Mouse (Mus musculus) lung, adult 2 months (tissue): ENCODE data around the gene Dnah3. TPM values are rescaled to one million over a fixed set of nuclear protein-coding genes. Genes with fewer than 3 reads are reported as not detected.

ENCODE experiments used
- DNase-seq: peaks from one replicate; pipeline ENCODE4 v3.0.0; 2022
- H3K4me1 ChIP-seq: fragments of 200-500 bp; 2 replicates; pipeline ENCODE4 v1.6.1; 2011; ENCODE audit warnings: low read length; ENCODE audit not compliant: control insufficient read depth, insufficient read depth
- H3K4me3 ChIP-seq: fragments of 200-500 bp; replicated peaks from 2 replicates; pipeline ENCODE3; 2011; ENCODE audit warnings: low read depth, mild to moderate bottlenecking, control low read depth, low read length; ENCODE audit errors: extremely low read depth
- CTCF ChIP-seq: fragments of 200-500 bp; IDR thresholded peaks from 2 replicates; pipeline ENCODE4 v1.5.1; 2011; ENCODE audit warnings: mild to moderate bottlenecking, low read length, control low read depth; ENCODE audit not compliant: insufficient read depth
- POLR2A ChIP-seq: fragments of 200-500 bp; IDR thresholded peaks from 2 replicates; pipeline ENCODE4 v1.6.1; 2011; ENCODE audit warnings: low read depth, mild to moderate bottlenecking, control low read depth, low read length, borderline replicate concordance; ENCODE audit errors: extremely low read depth
- WGBS: fragments of 180-500 bp; shearing (Covaris S2); methylation state at CpG from one replicate; pipeline ENCODE4 v1.1.7; 2018; 5-methylcytosine and 5-hydroxymethylcytosine counted together
- polyA plus RNA-seq: library from polyadenylated mRNA; depleted of rRNA; stranded (reverse); fragments of >200 nt; gene quantifications from 2 replicates; pipeline ENCODE4 v1.2.3, GENCODE M21; 2012; rRNA removed

Gene Dnah3
- polyA plus RNA-seq, result 5.4 and 7.6 TPM in 2 replicates

DNA sequence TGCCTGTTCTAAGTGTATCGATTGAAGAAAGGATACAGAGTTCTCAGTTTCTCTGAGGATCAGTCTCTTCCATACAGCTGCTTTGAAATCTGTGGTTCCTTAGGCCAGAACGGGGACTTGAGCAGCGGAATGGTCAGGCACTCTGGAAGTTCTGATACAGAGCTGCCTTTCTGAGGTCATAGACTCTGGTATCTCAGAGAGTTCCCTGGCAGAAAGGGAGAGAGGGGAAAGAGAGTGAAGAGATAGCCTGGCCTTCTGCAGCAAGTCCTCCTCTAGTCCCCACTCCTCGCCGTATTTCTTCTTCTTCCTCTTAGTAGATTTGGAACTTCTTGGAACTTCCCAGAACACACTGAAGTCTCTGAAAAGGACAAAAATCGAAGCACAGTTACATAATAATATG is at the start of gene Dnah3:
Gene Dnah3, minus strand, starts transcription at position 101 of the 400 bp plus-strand sequence.
- no peak for DNase-seq
- Histone ChIP-seq H3K4me3 (no peak within 1 kb of the TSS), H3K4me1 (no peaks in the 10 kb centered on the region; the same call in none of the 2 replicates)
- TF ChIP-seq CTCF (no peak), POLR2A (no peak)
- WGBS, result 77% methylated on average over 6 of the region's 6 CpGs

GRCm38 (mm10) chr7:120142743-120143142 is 47.7 kb upstream of the Dnah3 start:
- DNase-seq, result no peak
- no peak overlapping the region for H3K4me3 ChIP-seq

GRCm38 (mm10) chr7:120128951-120129350 is 33.9 kb upstream of the Dnah3 start:
- 57% methylated on average over 4 of the region's 4 CpGs for WGBS
- Histone ChIP-seq H3K4me3 (no peak overlapping the region), H3K4me1 (peaks cover 4% of the 10 kb centered on the region; the same call in 1 of the 2 replicates)
- no peak for TF ChIP-seq POLR2A
- no peak for DNase-seq

More at GRCm38 (mm10) chr7:120142743-120143142, 47.7 kb upstream of the Dnah3 start:
- whole genome bisulfite sequencing, result 75% methylated on average over 1 of the region's 1 CpGs
- H3K4me1 ChIP-seq, result no peaks in the 10 kb centered on the region
- no peak for TF ChIP-seq POLR2A
- no peak for TF ChIP-seq CTCF

- TF ChIP-seq POLR2A, result no peak
- no peak for TF ChIP-seq CTCF
- WGBS, result 72% methylated on average over 4 of the region's 4 CpGs
- DNase-seq, result no peak
Measured at GRCm38 (mm10) chr7:120127686-120128059, 32.6 kb upstream of the Dnah3 start.

DNA sequence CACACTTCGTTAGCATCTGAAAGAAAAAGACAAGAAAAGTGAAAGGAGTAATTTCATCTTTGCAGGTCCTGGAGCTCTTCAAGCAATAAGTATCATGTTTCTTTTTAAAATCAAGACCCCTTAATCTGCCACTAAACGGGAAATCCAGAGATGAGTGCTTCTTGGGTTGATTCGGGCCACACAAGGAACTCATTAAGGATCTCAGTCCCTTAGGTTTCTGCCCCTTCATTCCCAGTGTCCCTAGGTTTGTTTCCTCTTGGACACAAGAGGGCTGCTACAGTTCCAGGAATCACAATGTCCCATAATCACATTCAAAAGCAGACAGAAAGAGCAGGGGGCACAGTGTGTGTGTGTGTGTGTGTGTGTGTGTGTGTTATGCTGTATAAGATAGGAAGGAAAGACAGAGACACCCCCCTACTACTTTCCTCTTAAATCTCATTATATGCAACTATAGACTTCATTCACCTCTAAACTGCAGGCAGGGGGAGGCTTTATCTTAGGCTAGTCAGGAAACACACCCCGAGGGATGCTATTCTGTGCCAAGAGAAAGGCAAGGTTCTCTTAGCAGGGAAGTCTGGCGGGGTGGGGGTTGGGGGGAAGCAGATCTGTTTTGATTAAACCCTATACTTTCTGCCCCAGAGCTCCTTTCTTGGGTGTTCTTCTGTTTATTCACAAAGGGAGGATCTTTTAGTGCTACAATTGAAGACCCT is 32.1 kb upstream of the Dnah3 start:
- no peak for TF ChIP-seq CTCF
- no peak for TF ChIP-seq POLR2A
- WGBS, result 47% methylated on average over 5 of the region's 5 CpGs

More at GRCm38 (mm10) chr7:120127686-120128059, 32.6 kb upstream of the Dnah3 start:
- Histone ChIP-seq H3K4me3 (no peak overlapping the region), H3K4me1 (peaks cover 10% of the 10 kb centered on the region; the same call in 1 of the 2 replicates)

DNA sequence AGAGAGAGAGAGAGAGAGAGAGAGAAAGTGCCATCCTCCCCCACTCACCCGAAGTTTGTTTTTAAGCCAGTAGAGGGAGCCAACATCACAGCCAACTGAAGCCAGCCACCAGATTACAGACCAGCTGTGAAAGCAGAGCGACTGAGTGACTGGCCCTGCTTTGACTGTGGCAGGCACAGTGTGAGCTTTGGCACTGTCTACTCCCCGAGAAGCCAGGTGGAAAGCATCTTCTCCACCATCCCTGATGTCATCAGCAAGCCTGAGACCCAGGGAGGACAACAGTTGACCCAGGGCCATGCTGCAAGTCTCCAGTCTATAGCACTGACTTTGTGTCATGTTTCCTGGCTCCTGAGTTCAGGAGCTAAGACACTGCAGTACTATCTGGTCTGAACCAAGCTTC is 29.8 kb upstream of the Dnah3 start:
- WGBS, result 10% methylated on average over 3 of the region's 3 CpGs
- peak; percentile 80 for TF ChIP-seq CTCF
- no peak for TF ChIP-seq POLR2A
- DNase-seq, result peak; percentile 67
- no peak overlapping the region for H3K4me3 ChIP-seq
- peaks cover 10% of the 10 kb centered on the region; the same call in 1 of the 2 replicates for H3K4me1 ChIP-seq

More for the DNA sequence above, 32.1 kb upstream of the Dnah3 start:
- H3K4me1 ChIP-seq, result peaks cover 10% of the 10 kb centered on the region; the same call in 1 of the 2 replicates
- H3K4me3 ChIP-seq, result no peak overlapping the region
- no peak for DNase-seq

- peak; percentile 52 for DNase-seq
- WGBS, result 22% methylated on average over 4 of the region's 4 CpGs
- TF ChIP-seq CTCF, result no peak
- no peak for TF ChIP-seq POLR2A
- Histone ChIP-seq H3K4me1 (peaks cover 12% of the 10 kb centered on the region; the same call in 1 of the 2 replicates), H3K4me3 (no peak overlapping the region)
Measured at GRCm38 (mm10) chr7:120123776-120124175, 28.7 kb upstream of the Dnah3 start.

DNA sequence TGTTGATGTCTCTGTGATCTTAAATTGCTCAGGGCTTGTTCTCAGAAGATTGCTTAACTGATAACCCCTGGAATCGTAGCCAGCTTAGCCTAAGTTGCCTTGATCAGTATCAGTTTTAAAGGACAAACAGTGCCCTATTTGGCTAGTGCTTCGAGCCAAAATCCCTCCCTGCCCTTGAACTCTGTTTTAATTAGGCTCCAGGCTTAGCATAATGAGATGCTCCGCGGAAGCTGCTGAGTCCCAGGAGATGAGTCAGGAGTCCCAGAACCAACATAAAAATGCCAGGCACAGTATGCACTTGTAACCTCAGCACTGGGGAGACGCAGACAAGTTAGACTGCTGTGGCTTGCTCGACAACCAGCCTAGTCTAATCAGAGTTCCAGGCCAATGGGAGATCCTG is 22.4 kb upstream of the Dnah3 start:
- 54% methylated on average over 6 of the region's 6 CpGs for WGBS
- Histone ChIP-seq H3K4me3 (no peak overlapping the region), H3K4me1 (0 out of 2 replicates have a peak, but pooled peaks cover 2% of the 10 kb centered on the region)
- no peak for DNase-seq
- no peak for TF ChIP-seq CTCF
- no peak for TF ChIP-seq POLR2A

DNA sequence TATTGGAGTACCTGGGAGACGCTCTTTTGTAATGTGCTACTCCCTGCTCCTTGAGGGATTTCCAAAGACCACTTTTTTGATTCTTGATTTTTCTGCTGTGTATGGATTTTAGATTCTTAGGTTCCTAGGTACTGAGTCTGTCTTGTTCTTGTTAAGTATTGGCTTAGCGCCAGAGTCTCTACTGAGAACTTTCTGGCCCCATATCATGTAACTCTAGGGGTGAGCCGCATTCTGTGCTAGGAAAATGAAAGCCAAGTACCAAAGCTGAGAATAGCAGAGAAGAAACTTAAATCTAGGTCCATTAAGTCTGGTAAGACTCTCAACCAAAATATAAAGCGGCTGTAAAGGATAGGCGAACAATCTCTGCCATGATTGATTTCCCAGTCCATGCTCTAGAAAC is 21.9 kb upstream of the Dnah3 start:
- WGBS, result 91% methylated on average over 5 of the region's 5 CpGs
- no peak for DNase-seq
- Histone ChIP-seq H3K4me1 (0 out of 2 replicates have a peak, but pooled peaks cover 2% of the 10 kb centered on the region), H3K4me3 (no peak overlapping the region)
- TF ChIP-seq CTCF, result no peak
- no peak for TF ChIP-seq POLR2A

DNA sequence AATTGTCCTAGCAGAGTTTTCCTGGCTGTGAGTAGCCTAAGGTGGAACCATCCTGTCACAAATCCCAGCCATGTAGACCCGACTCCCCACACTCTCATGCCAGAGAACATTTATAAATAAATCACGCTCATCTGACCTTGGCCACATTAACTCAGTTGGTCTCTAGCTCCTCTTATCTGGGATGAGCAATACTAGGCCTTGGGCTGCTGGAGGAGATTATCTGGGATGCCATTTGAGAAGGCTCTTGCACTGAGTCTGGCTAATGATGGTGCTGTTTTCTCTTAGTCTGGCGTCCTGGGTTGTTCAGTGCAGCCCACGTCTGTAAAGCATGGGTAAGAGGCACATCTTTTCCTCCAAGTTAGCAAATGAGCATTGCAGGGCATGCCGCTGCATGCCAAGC is 14.6 kb upstream of the Dnah3 start:
- DNase-seq, result no peak
- no peak overlapping the region for H3K4me3 ChIP-seq

DNA sequence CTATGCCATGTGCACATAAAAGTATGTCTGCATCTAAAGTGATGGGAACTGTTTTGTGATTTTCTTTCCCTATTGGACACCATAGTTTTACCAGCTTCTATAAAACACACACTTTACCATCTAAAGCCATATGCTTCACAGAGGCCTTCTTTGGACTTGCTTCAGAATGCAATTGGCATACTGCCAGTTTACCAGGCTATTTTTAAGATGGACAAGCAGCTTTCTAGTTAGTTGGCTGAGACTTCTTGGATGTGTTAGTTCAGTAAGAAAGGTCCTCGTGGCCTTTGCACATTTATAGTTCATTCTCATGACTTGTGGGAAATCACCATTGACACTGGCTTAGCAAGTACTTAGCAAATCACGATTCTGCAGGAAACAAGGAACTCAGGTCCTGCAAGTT is 11.3 kb upstream of the Dnah3 start:
- WGBS, result 37% methylated on average over 2 of the region's 2 CpGs
- no peak for DNase-seq
- TF ChIP-seq CTCF, result no peak
- no peak for TF ChIP-seq POLR2A
- Histone ChIP-seq H3K4me1 (peaks cover 5% of the 10 kb centered on the region; the same call in 1 of the 2 replicates), H3K4me3 (no peak overlapping the region)

More for the DNA sequence above, 14.6 kb upstream of the Dnah3 start:
- 77% methylated on average over 5 of the region's 5 CpGs for WGBS
- H3K4me1 ChIP-seq, result no peaks in the 10 kb centered on the region
- TF ChIP-seq CTCF, result no peak
- no peak for TF ChIP-seq POLR2A
